Comparison of ENCODE assay signal across 12 mouse cellular contexts in the genomic region with DNA sequence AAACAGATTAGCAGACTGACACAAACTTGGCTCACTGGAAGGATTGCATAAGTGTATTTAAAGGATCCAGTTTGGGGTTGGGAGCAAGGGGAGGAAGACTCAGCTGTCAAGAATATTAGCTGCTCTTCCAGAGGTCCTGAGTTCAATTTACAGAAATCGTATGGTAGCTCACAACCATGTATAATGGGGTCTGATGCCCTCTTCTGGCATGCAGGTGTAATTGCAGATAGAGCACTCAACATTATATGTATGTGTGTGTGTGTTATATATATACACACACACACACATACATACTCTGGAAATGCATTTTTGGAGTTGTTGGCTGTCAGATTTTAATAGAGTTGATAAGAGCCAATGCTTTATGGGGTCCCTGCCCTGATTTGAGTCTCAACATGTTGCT.
DNase-seq lines count a peak whose midpoint lies in the region; ATAC-seq lines count a peak whose summit lies in the region.
"Had no signal": no experiment of that assay in that cellular context is flagged by ENCODE, and none has a peak within 500 bp of the region (broad histone marks: within the 10 kb centered on the region; RNA-seq: fewer than 3 reads in every experiment).

No protein-coding gene starts in this region.

- no peaks in the 10 kb centered on the region for H3K27me3 ChIP-seq in hindbrain, embryonic 11.5 days (ENCODE audit: control insufficient read depth, insufficient read depth, low read length)
- no peaks in the 10 kb centered on the region for H3K27me3 ChIP-seq in hindbrain, embryonic 13.5 days
- H3K27me3 ChIP-seq in midbrain, embryonic 14.5 days (ENCODE audit: control insufficient read depth, insufficient read depth, low read length) = no peaks in the 10 kb centered on the region
- H3K27me3 ChIP-seq in midbrain, embryonic 16.5 days (ENCODE audit: control insufficient read depth, insufficient read depth, low read depth, low read length) = no peaks in the 10 kb centered on the region
- H3K27me3 ChIP-seq: embryonic facial prominence, embryonic 15.5 days; limb, embryonic 12.5 days had no signal

- no peaks in the 10 kb centered on the region for H3K36me3 ChIP-seq in hindbrain, embryonic 11.5 days (ENCODE audit: control insufficient read depth, insufficient read depth, low read length)
- no peaks in the 10 kb centered on the region for H3K36me3 ChIP-seq in hindbrain, embryonic 13.5 days
- no peaks in the 10 kb centered on the region for H3K36me3 ChIP-seq in midbrain, embryonic 14.5 days (ENCODE audit: control insufficient read depth, insufficient read depth, low read length)
- H3K36me3 ChIP-seq in midbrain, embryonic 16.5 days (ENCODE audit: control insufficient read depth, insufficient read depth, low read length) = no peaks in the 10 kb centered on the region
- H3K36me3 ChIP-seq: embryonic facial prominence, embryonic 15.5 days; limb, embryonic 12.5 days had no signal

- H3K4me3 ChIP-seq in hindbrain, embryonic 11.5 days (ENCODE audit: low read depth, low read length) = no peak overlapping the region
- H3K4me3 ChIP-seq in hindbrain, embryonic 13.5 days = no peak overlapping the region
- H3K4me3 ChIP-seq in midbrain, embryonic 14.5 days (replicated peaks; ENCODE audit: low read depth, low read length) = no peak overlapping the region
- H3K4me3 ChIP-seq in midbrain, embryonic 16.5 days (ENCODE audit: low read depth, low read length) = no peak overlapping the region
- H3K4me3 ChIP-seq: embryonic facial prominence, embryonic 15.5 days; limb, embryonic 12.5 days had no signal

- DNase-seq in hindbrain, embryonic 11.5 days (ENCODE audit: low spot score) = peak; percentile 5
- peak; percentile 11 for DNase-seq in midbrain, embryonic 14.5 days
- no peak for DNase-seq in ovary, postnatal 10 days (ENCODE audit: low spot score)
- DNase-seq in cerebellum, adult 9-11 months = no peak
- DNase-seq: kidney, postnatal 10 days; thymus, postnatal 36 days had no signal

- H3K4me1 ChIP-seq in hindbrain, embryonic 11.5 days (replicated peaks; ENCODE audit: control insufficient read depth, insufficient read depth, low read length) = no peaks in the 10 kb centered on the region
- H3K4me1 ChIP-seq in hindbrain, embryonic 13.5 days (replicated peaks) = no peaks in the 10 kb centered on the region
- no peaks in the 10 kb centered on the region for H3K4me1 ChIP-seq in midbrain, embryonic 14.5 days (ENCODE audit: control insufficient read depth, insufficient read depth, low read length)
- no peaks in the 10 kb centered on the region for H3K4me1 ChIP-seq in midbrain, embryonic 16.5 days (ENCODE audit: control insufficient read depth, insufficient read depth, low read length)
- H3K4me1 ChIP-seq: embryonic facial prominence, embryonic 15.5 days had no signal

- WGBS in hindbrain, embryonic 11.5 days = 35% methylated on average over 1 of the region's 1 CpGs
- WGBS in hindbrain, embryonic 13.5 days = 38% methylated on average over 1 of the region's 1 CpGs
- WGBS in midbrain, embryonic 14.5 days = 27% methylated on average over 1 of the region's 1 CpGs
- WGBS in midbrain, embryonic 16.5 days = 48% methylated on average over 1 of the region's 1 CpGs

- no peaks in the 10 kb centered on the region for H3K9me3 ChIP-seq in hindbrain, embryonic 11.5 days (ENCODE audit: control insufficient read depth, low read length)
- H3K9me3 ChIP-seq in hindbrain, embryonic 13.5 days = no peaks in the 10 kb centered on the region
- no peaks in the 10 kb centered on the region for H3K9me3 ChIP-seq in midbrain, embryonic 14.5 days (ENCODE audit: control insufficient read depth, low read length)
- H3K9me3 ChIP-seq in midbrain, embryonic 16.5 days (replicated peaks; ENCODE audit: control insufficient read depth, low read length, poor library complexity, severe bottlenecking) = no peaks in the 10 kb centered on the region
- H3K9me3 ChIP-seq: embryonic facial prominence, embryonic 15.5 days; limb, embryonic 12.5 days had no signal

- H3K9ac ChIP-seq in hindbrain, embryonic 11.5 days (ENCODE audit: low read depth, low read length) = no peak overlapping the region
- H3K9ac ChIP-seq in hindbrain, embryonic 13.5 days = no peak overlapping the region
- no peak overlapping the region for H3K9ac ChIP-seq in midbrain, embryonic 14.5 days (replicated peaks; ENCODE audit: low read length)
- no peak overlapping the region for H3K9ac ChIP-seq in midbrain, embryonic 16.5 days (ENCODE audit: low read depth, low read length)
- H3K9ac ChIP-seq: embryonic facial prominence, embryonic 15.5 days; limb, embryonic 12.5 days had no signal

- H3K27ac ChIP-seq in hindbrain, embryonic 11.5 days (ENCODE audit: low read depth, low read length) = no peak overlapping the region
- no peak overlapping the region for H3K27ac ChIP-seq in hindbrain, embryonic 13.5 days
- H3K27ac ChIP-seq in midbrain, embryonic 14.5 days (replicated peaks; ENCODE audit: low read depth, low read length) = no peak overlapping the region
- H3K27ac ChIP-seq in midbrain, embryonic 16.5 days (ENCODE audit: low read length) = no peak overlapping the region
- H3K27ac ChIP-seq: embryonic facial prominence, embryonic 15.5 days; limb, embryonic 12.5 days had no signal

- no peak overlapping the region for H3K4me2 ChIP-seq in hindbrain, embryonic 11.5 days (replicated peaks; ENCODE audit: low read depth, low read length)
- H3K4me2 ChIP-seq in hindbrain, embryonic 13.5 days = no peak overlapping the region
- H3K4me2 ChIP-seq in midbrain, embryonic 14.5 days (ENCODE audit: low read length) = no peak overlapping the region
- no peak overlapping the region for H3K4me2 ChIP-seq in midbrain, embryonic 16.5 days (ENCODE audit: low read length)
- H3K4me2 ChIP-seq: embryonic facial prominence, embryonic 15.5 days; limb, embryonic 12.5 days; midbrain, embryonic 11.5 days had no signal

- no peak for ATAC-seq in hindbrain, embryonic 11.5 days (ENCODE audit: low FRiP score)
- no peak for ATAC-seq in hindbrain, embryonic 13.5 days (ENCODE audit: low FRiP score)
- ATAC-seq in midbrain, embryonic 14.5 days (ENCODE audit: low FRiP score, low TSS enrichment) = no peak
- no peak for ATAC-seq in midbrain, embryonic 16.5 days
- 0 out of 2 replicates have a peak, but pooled peaks have one; percentile 43 for ATAC-seq in common myeloid progenitor, adult 5-6 weeks (replicated peaks; ENCODE audit: low read depth, poor library complexity, severe bottlenecking)

Comparison
In these comparisons a context has a peak if more than half of its experiments do, and no peak if none do; other contexts are left out.
1. DNase-seq: peak in hindbrain, embryonic 11.5 days (single experiment) and midbrain, embryonic 14.5 days (single experiment); none in ovary, postnatal 10 days (single experiment) and cerebellum, adult 9-11 months (single experiment).